Mouse (Mus musculus): ENCODE results near the gene Ppa2. TPM values are rescaled to one million over a fixed set of nuclear protein-coding genes. Genes with fewer than 3 reads are reported as not detected.

The Ppa2 gene
- polyA plus RNA-seq, 1 experiment: 44.3 TPM

- Histone ChIP-seq H3K27me3 (ENCODE audit: control insufficient read depth, insufficient read depth, insufficient read length) (no peaks in the 10 kb centered on the region), H3ac (ENCODE audit: control insufficient read depth, insufficient read length) (no peak overlapping the region)
- TF ChIP-seq POLR2AphosphoS2 (IDR thresholded peaks at IDR 0.05; ENCODE audit: insufficient read length, low read depth) (no peak), E2F4 (IDR thresholded peaks at IDR 0.05; ENCODE audit: insufficient read depth) (no peak), MYOD1 (IDR thresholded peaks at IDR 0.05; ENCODE audit: control insufficient read depth in 1 of 3, insufficient read length in 2 of 3, low read depth in 2 of 3) (no peak), MYOG (IDR thresholded peaks at IDR 0.05; ENCODE audit: control insufficient read depth in 1 of 3, insufficient read depth in 1 of 3, insufficient read length in 2 of 3, low read depth in 2 of 3) (no peak), TCF3 (IDR thresholded peaks at IDR 0.05; ENCODE audit: insufficient read length, low read depth) (no peak), REST (IDR thresholded peaks at IDR 0.05; ENCODE audit: insufficient read depth, insufficient read length) (no peak), POLR2A (IDR thresholded peaks at IDR 0.05; ENCODE audit: insufficient read length, low read depth) (no peak), CEBPB (IDR thresholded peaks at IDR 0.05; ENCODE audit: insufficient read depth, poor library complexity, severe bottlenecking) (no peak), MAX (IDR thresholded peaks at IDR 0.05; ENCODE audit: low read depth) (no peak), SRF (IDR thresholded peaks at IDR 0.05; ENCODE audit: control insufficient read depth, insufficient read length, low read depth) (no peak), USF1 (IDR thresholded peaks at IDR 0.05; ENCODE audit: low read depth) (no peak)
Measured at GRCm38 (mm10) chr3:133366096-133366495, 56.2 kb downstream of the Ppa2 start.

DNA sequence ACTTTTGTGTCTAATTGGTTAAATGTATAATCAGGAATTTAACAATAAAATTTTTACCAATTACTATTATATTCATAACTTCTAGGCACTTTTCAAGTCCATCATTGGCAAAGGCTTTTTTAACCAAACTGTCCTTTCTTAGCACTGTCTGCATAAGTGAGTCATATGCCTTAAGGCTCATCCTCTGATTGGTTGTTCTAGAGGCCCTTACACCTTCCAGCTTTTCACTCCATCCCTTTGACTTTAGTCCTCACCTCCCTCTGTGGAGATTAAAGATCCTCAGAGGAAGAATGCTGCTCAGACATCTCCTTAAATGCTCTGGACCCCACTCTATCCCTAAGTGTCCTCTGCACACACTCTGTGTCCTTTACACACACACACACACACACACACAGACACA lies 68.3 kb downstream of the Ppa2 start:
- TF ChIP-seq REST (IDR thresholded peaks at IDR 0.05; ENCODE audit: insufficient read depth, insufficient read length) (no peak), SRF (IDR thresholded peaks at IDR 0.05; ENCODE audit: control insufficient read depth, insufficient read length, low read depth) (no peak), TCF12 (IDR thresholded peaks at IDR 0.05; ENCODE audit: insufficient read depth, poor library complexity, severe bottlenecking) (no peak), POLR2AphosphoS2 (IDR thresholded peaks at IDR 0.05; ENCODE audit: insufficient read length, low read depth) (no peak), TCF3 (IDR thresholded peaks at IDR 0.05; ENCODE audit: insufficient read length, low read depth) (no peak), MYOG (IDR thresholded peaks at IDR 0.05; ENCODE audit: control insufficient read depth in 1 of 3, insufficient read depth in 1 of 3, insufficient read length in 2 of 3, low read depth in 2 of 3) (no peak), MYOD1 (IDR thresholded peaks at IDR 0.05; ENCODE audit: control insufficient read depth in 1 of 3, insufficient read length in 2 of 3, low read depth in 2 of 3) (no peak), CEBPB (IDR thresholded peaks at IDR 0.05; ENCODE audit: insufficient read depth, poor library complexity, severe bottlenecking) (no peak), E2F4 (IDR thresholded peaks at IDR 0.05; ENCODE audit: insufficient read depth) (no peak), MAX (IDR thresholded peaks at IDR 0.05; ENCODE audit: low read depth) (no peak), USF1 (IDR thresholded peaks at IDR 0.05; ENCODE audit: low read depth) (no peak), POLR2A (IDR thresholded peaks at IDR 0.05; ENCODE audit: insufficient read length, low read depth) (no peak)
- H3K27me3 ChIP-seq (ENCODE audit: control insufficient read depth, insufficient read depth, insufficient read length): no peaks in the 10 kb centered on the region
- no peak overlapping the region for H3K4me2 ChIP-seq (ENCODE audit: low read depth)
- no peak overlapping the region for H3ac ChIP-seq (ENCODE audit: control insufficient read depth, insufficient read length)
- no peaks in the 10 kb centered on the region for H3K79me2 ChIP-seq (ENCODE audit: control insufficient read depth, insufficient read depth)
- peaks cover 5% of the 10 kb centered on the region for H3K36me3 ChIP-seq (ENCODE audit: control insufficient read depth, insufficient read depth)
- no peak overlapping the region for H3K4me3 ChIP-seq

More at GRCm38 (mm10) chr3:133366096-133366495, 56.2 kb downstream of the Ppa2 start:
- Histone ChIP-seq H3K79me2 (ENCODE audit: control insufficient read depth, insufficient read depth) (no peaks in the 10 kb centered on the region), H3K4me3 (no peak overlapping the region), H3K4me2 (ENCODE audit: low read depth) (no peak overlapping the region), H3K36me3 (ENCODE audit: control insufficient read depth, insufficient read depth) (no peaks in the 10 kb centered on the region)

- Histone ChIP-seq H3K36me3 (ENCODE audit: control insufficient read depth, insufficient read depth) (peaks cover 5% of the 10 kb centered on the region), H3K4me3 (no peak overlapping the region), H3K4me2 (ENCODE audit: low read depth) (no peak overlapping the region), H3K27me3 (ENCODE audit: control insufficient read depth, insufficient read depth, insufficient read length) (no peaks in the 10 kb centered on the region), H3ac (ENCODE audit: control insufficient read depth, insufficient read length) (no peak overlapping the region), H3K79me2 (ENCODE audit: control insufficient read depth, insufficient read depth) (no peaks in the 10 kb centered on the region)
- TF ChIP-seq MYOG (IDR thresholded peaks at IDR 0.05; ENCODE audit: control insufficient read depth in 1 of 3, insufficient read depth in 1 of 3, insufficient read length in 2 of 3, low read depth in 2 of 3): no peak
- TF ChIP-seq TCF3 (IDR thresholded peaks at IDR 0.05; ENCODE audit: insufficient read length, low read depth): no peak
- no peak for TF ChIP-seq POLR2AphosphoS2 (IDR thresholded peaks at IDR 0.05; ENCODE audit: insufficient read length, low read depth)
- TF ChIP-seq MYOD1 (IDR thresholded peaks at IDR 0.05; ENCODE audit: control insufficient read depth in 1 of 3, insufficient read length in 2 of 3, low read depth in 2 of 3): no peak
Measured at GRCm38 (mm10) chr3:133379997-133380396, 70.1 kb downstream of the Ppa2 start.

DNA sequence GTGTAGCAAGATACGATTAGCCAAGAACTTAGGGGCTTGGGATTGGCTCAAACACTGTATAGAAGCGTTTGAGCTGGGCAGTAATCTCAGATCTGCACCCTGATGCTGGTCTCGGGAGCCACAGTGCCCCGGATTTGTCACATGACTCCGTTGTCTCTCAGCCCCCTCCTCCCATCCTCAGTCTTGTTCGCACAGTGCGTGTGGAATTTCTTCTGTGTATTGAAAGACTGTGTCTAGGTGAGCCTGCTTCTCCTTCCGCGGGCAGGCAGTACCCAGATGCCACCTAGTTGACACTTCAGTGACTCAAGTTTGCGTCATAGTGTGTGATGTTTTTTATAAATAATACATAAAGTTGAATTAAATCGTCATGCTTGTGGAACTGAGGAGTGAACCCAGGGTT lies 71.6 kb downstream of the Ppa2 start:
- no peak overlapping the region for H3K4me2 ChIP-seq (ENCODE audit: low read depth)
- H3K36me3 ChIP-seq (ENCODE audit: control insufficient read depth, insufficient read depth): peaks cover 5% of the 10 kb centered on the region
- no peaks in the 10 kb centered on the region for H3K79me2 ChIP-seq (ENCODE audit: control insufficient read depth, insufficient read depth)
- H3ac ChIP-seq (ENCODE audit: control insufficient read depth, insufficient read length): no peak overlapping the region
- TF ChIP-seq REST (IDR thresholded peaks at IDR 0.05; ENCODE audit: insufficient read depth, insufficient read length) (no peak), MYOD1 (IDR thresholded peaks at IDR 0.05; ENCODE audit: control insufficient read depth in 1 of 3, insufficient read length in 2 of 3, low read depth in 2 of 3) (no peak), MYOG (IDR thresholded peaks at IDR 0.05; ENCODE audit: control insufficient read depth in 1 of 3, insufficient read depth in 1 of 3, insufficient read length in 2 of 3, low read depth in 2 of 3) (no peak), SRF (IDR thresholded peaks at IDR 0.05; ENCODE audit: control insufficient read depth, insufficient read length, low read depth) (no peak), CEBPB (IDR thresholded peaks at IDR 0.05; ENCODE audit: insufficient read depth, poor library complexity, severe bottlenecking) (no peak), USF1 (IDR thresholded peaks at IDR 0.05; ENCODE audit: low read depth) (no peak), POLR2A (IDR thresholded peaks at IDR 0.05; ENCODE audit: insufficient read length, low read depth) (no peak), POLR2AphosphoS2 (IDR thresholded peaks at IDR 0.05; ENCODE audit: insufficient read length, low read depth) (no peak), MAX (IDR thresholded peaks at IDR 0.05; ENCODE audit: low read depth) (no peak), TCF3 (IDR thresholded peaks at IDR 0.05; ENCODE audit: insufficient read length, low read depth) (no peak), E2F4 (IDR thresholded peaks at IDR 0.05; ENCODE audit: insufficient read depth) (no peak), TCF12 (IDR thresholded peaks at IDR 0.05; ENCODE audit: insufficient read depth, poor library complexity, severe bottlenecking) (no peak)
- H3K4me3 ChIP-seq: no peak overlapping the region
- H3K27me3 ChIP-seq (ENCODE audit: control insufficient read depth, insufficient read depth, insufficient read length): no peaks in the 10 kb centered on the region

- no peak overlapping the region for H3K4me2 ChIP-seq (ENCODE audit: low read depth)
- H3K36me3 ChIP-seq (ENCODE audit: control insufficient read depth, insufficient read depth): peaks cover 5% of the 10 kb centered on the region
- H3K27me3 ChIP-seq (ENCODE audit: control insufficient read depth, insufficient read depth, insufficient read length): no peaks in the 10 kb centered on the region
- TF ChIP-seq MYOG (IDR thresholded peaks at IDR 0.05; ENCODE audit: control insufficient read depth in 1 of 3, insufficient read depth in 1 of 3, insufficient read length in 2 of 3, low read depth in 2 of 3): no peak
- TF ChIP-seq REST (IDR thresholded peaks at IDR 0.05; ENCODE audit: insufficient read depth, insufficient read length): no peak
- no peak for TF ChIP-seq SRF (IDR thresholded peaks at IDR 0.05; ENCODE audit: control insufficient read depth, insufficient read length, low read depth)
- H3K4me3 ChIP-seq: no peak overlapping the region
- no peaks in the 10 kb centered on the region for H3K79me2 ChIP-seq (ENCODE audit: control insufficient read depth, insufficient read depth)
- H3ac ChIP-seq (ENCODE audit: control insufficient read depth, insufficient read length): no peak overlapping the region
Measured at GRCm38 (mm10) chr3:133382147-133382546, 72.2 kb downstream of the Ppa2 start.
